Mouse (Mus musculus) colon, adult 2 months (tissue): ENCODE results near the gene Dnaaf2. TPM values are rescaled to one million over a fixed set of nuclear protein-coding genes. Genes with fewer than 3 reads are reported as not detected.

Source experiments
- polyA plus RNA-seq: library from polyadenylated mRNA; depleted of rRNA; stranded (reverse); fragments of >200 nt; gene quantifications from 2 replicates; pipeline ENCODE4 v1.2.3, GENCODE M21; 2012; rRNA removed

Gene Dnaaf2
- polyA plus RNA-seq: 2.0 and 2.2 TPM in 2 replicates

GRCm38 (mm10) chr12:69198164-69198535, at the start of gene Dnaaf2:
Dnaaf2 (minus strand) TSS chr12:69198429.

GRCm38 (mm10) chr12:69240876-69241275, 42.6 kb upstream of the Dnaaf2 start, which contains the start of gene Klhdc1:
Klhdc1 (plus strand) TSS chr12:69241176.

GRCm38 (mm10) chr12:69227776-69228466, 29.7 kb upstream of the Dnaaf2 start, which contains the start of gene Pole2:
Pole2 (minus strand) TSS chr12:69228195.

GRCm38 (mm10) chr12:69204052-69204833, 6.0 kb upstream of the Dnaaf2 start, which contains the start of gene Gm49384:
Gm49384 (minus strand) TSS chr12:69204267.

GRCm38 (mm10) chr12:69196444-69197377, 1.5 kb downstream of the Dnaaf2 start, which contains the start of gene Gm49383:
Gm49383 (minus strand) TSS chr12:69197104.

GRCm38 (mm10) chr12:69183583-69184308, 14.5 kb downstream of the Dnaaf2 start, which contains the start of the genes Rpl36al and Mgat2:
Rpl36al (minus strand) TSS chr12:69184083.
Mgat2 (plus strand) TSS chr12:69184157.

GRCm38 (mm10) chr12:69168461-69169106, 29.6 kb downstream of the Dnaaf2 start, which contains the start of gene Lrr1:
Lrr1 (plus strand) TSS chr12:69168814.

GRCm38 (mm10) chr12:69158765-69159577, 39.3 kb downstream of the Dnaaf2 start, which contains the start of gene Rps29:
Rps29 (minus strand) TSS chr12:69159186.

Other genes starting within 250 kb of the Dnaaf2 start
- 1,705 and 1,824 TPM in 2 replicates for gene Rps29, start 39.2 kb downstream of the Dnaaf2 start, polyA plus RNA-seq
- gene Lrr1, start 29.6 kb downstream of the Dnaaf2 start, polyA plus RNA-seq: 1.8 and 2.3 TPM in 2 replicates
- gene Rpl36al, start 14.3 kb downstream of the Dnaaf2 start, polyA plus RNA-seq: 109 and 123 TPM in 2 replicates
- 21.6 and 21.8 TPM in 2 replicates for gene Mgat2, start 14.3 kb downstream of the Dnaaf2 start, polyA plus RNA-seq
- gene Gm49383, start 1.3 kb downstream of the Dnaaf2 start, polyA plus RNA-seq: 1.8 and 2.5 TPM in 2 replicates
- not detected in 2 replicates for gene Gm49384, start 5.8 kb upstream of the Dnaaf2 start, polyA plus RNA-seq
- gene Pole2, start 29.8 kb upstream of the Dnaaf2 start, polyA plus RNA-seq: 3.1 and 3.5 TPM in 2 replicates
- 0.35 and 1.5 TPM in 2 replicates for gene Klhdc1, start 42.7 kb upstream of the Dnaaf2 start, polyA plus RNA-seq
- 40.0 and 58.6 TPM in 2 replicates for gene Klhdc2, start 98.3 kb upstream of the Dnaaf2 start, polyA plus RNA-seq
- 2.2 and 2.3 TPM in 2 replicates for gene Nemf, start 158.7 kb upstream of the Dnaaf2 start, polyA plus RNA-seq
- gene Arf6, start 173.7 kb upstream of the Dnaaf2 start, polyA plus RNA-seq: 430 and 482 TPM in 2 replicates
- gene Gm9887, start 174.0 kb upstream of the Dnaaf2 start, polyA plus RNA-seq: 6.8 and 9.5 TPM in 2 replicates